Mouse (Mus musculus) liver, adult 2 months (tissue): ENCODE data around the gene Smo.
A peak's percentile ranks its signal among the peaks of the same experiment; 100 is the strongest.

Experiments
- CTCF ChIP-seq: fragments of 200-500 bp; IDR thresholded peaks from 2 replicates; pipeline ENCODE4 v1.5.1; 2011; ENCODE audit warnings: low read depth, low read length, control low read depth
- POLR2A ChIP-seq: fragments of 200-500 bp; IDR thresholded peaks from 2 replicates; pipeline ENCODE4 v1.6.1; 2011; ENCODE audit warnings: low read length, control low read depth; ENCODE audit not compliant: insufficient read depth; ENCODE audit errors: extremely low read depth

DNA sequence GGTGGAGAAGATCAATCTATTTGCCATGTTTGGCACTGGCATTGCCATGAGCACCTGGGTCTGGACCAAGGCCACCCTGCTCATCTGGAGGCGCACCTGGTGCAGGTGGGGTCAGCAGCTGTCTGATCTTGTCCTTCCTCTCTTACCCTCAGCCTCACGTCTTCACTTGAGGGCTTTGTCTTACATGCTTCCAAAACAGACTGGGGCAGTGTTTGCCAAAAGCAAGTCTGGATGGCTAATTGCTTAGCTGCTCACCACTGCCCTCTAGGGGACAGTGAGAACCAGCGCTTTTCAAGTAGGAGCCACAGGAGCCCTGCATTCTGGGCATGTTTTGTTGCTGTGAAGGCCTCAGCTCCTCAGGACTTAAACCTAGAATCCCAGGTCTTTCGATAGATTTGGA lies 23.1 kb downstream of the Smo start:
- TF ChIP-seq POLR2A (no peak), CTCF (peak; percentile 85)
